Mouse (Mus musculus): ENCODE results near the gene Pde6d. TPM values are rescaled to one million over a fixed set of nuclear protein-coding genes. Genes with fewer than 3 reads are reported as not detected.

Pde6d gene
- total and polyA plus RNA-seq, 2 experiments from 2014 or later, result 19.8 to 50.5 TPM

GRCm38 (mm10) chr1:86503906-86504696 is 78.3 kb downstream of the Pde6d start:
- peak overlapping the region; percentile 61 for H3K4me2 ChIP-seq (ENCODE audit: low read depth, low read length)
- no peaks in the 10 kb centered on the region for H3K36me3 ChIP-seq (replicated peaks; ENCODE audit: control insufficient read depth, insufficient read depth, low read length)
- peaks cover 20% of the 10 kb centered on the region for H3K4me1 ChIP-seq (ENCODE audit: control insufficient read depth, insufficient read depth)
- peak overlapping the region; percentile 96 for H3K27ac ChIP-seq (ENCODE audit: low read depth)
- ATAC-seq (ENCODE audit: insufficient read depth, low read depth) (peak; percentile 88), DNase-seq (ENCODE audit: low spot score) (peak; percentile 97)
- peak; percentile 75 for TF ChIP-seq CTCF (IDR thresholded peaks at IDR 0.05; ENCODE audit: low read depth)
- peak; percentile 93 for TF ChIP-seq EP300 (IDR thresholded peaks at IDR 0.05; ENCODE audit: low read depth)
- no peaks in the 10 kb centered on the region for H3K9me3 ChIP-seq (replicated peaks; ENCODE audit: control insufficient read depth, low read length)
- H3K27me3 ChIP-seq (ENCODE audit: control insufficient read depth, insufficient read depth, low read length), result no peaks in the 10 kb centered on the region
- peak overlapping the region; percentile 71 for H3K9ac ChIP-seq (replicated peaks; ENCODE audit: low read depth, low read length)
- peak overlapping the region; percentile 50 for H3K4me3 ChIP-seq (ENCODE audit: low read depth, low read length)
- under 1% methylated on average over 63 of the region's 64 CpGs for WGBS

GRCm38 (mm10) chr1:86503165-86503747 is 79.2 kb downstream of the Pde6d start:
- Histone ChIP-seq H3K36me3 (replicated peaks; ENCODE audit: control insufficient read depth, insufficient read depth, low read length) (no peaks in the 10 kb centered on the region), H3K4me1 (ENCODE audit: control insufficient read depth, insufficient read depth) (peaks cover 28% of the 10 kb centered on the region), H3K9ac (replicated peaks; ENCODE audit: low read depth, low read length) (peak overlapping the region; percentile 71; the same call in 1 of the 2 replicates), H3K27ac (ENCODE audit: low read depth) (peak overlapping the region; percentile 96), H3K4me2 (ENCODE audit: low read depth, low read length) (peak overlapping the region; percentile 61), H3K27me3 (ENCODE audit: control insufficient read depth, insufficient read depth, low read length) (no peaks in the 10 kb centered on the region), H3K4me3 (ENCODE audit: low read depth, low read length) (peak overlapping the region; percentile 50), H3K9me3 (replicated peaks; ENCODE audit: control insufficient read depth, low read length) (no peaks in the 10 kb centered on the region)
- ATAC-seq (ENCODE audit: insufficient read depth, low read depth) (no peak), DNase-seq (ENCODE audit: low spot score) (no peak)
- 53% methylated on average over 16 of the region's 16 CpGs for WGBS
- TF ChIP-seq CTCF (IDR thresholded peaks at IDR 0.05; ENCODE audit: low read depth), result no peak
- TF ChIP-seq EP300 (IDR thresholded peaks at IDR 0.05; ENCODE audit: low read depth), result no peak

GRCm38 (mm10) chr1:86502221-86503048 is 80.0 kb downstream of the Pde6d start:
- no peak for TF ChIP-seq EP300 (IDR thresholded peaks at IDR 0.05; ENCODE audit: low read depth)
- no peak for TF ChIP-seq CTCF (IDR thresholded peaks at IDR 0.05; ENCODE audit: low read depth)
- Histone ChIP-seq H3K9me3 (replicated peaks; ENCODE audit: control insufficient read depth, low read length) (no peaks in the 10 kb centered on the region), H3K36me3 (replicated peaks; ENCODE audit: control insufficient read depth, insufficient read depth, low read length) (no peaks in the 10 kb centered on the region), H3K27me3 (ENCODE audit: control insufficient read depth, insufficient read depth, low read length) (no peaks in the 10 kb centered on the region), H3K4me2 (ENCODE audit: low read depth, low read length) (peak overlapping the region; percentile 61; the same call in 1 of the 2 replicates), H3K4me3 (ENCODE audit: low read depth, low read length) (no peak overlapping the region), H3K4me1 (ENCODE audit: control insufficient read depth, insufficient read depth) (peaks cover 36% of the 10 kb centered on the region), H3K9ac (replicated peaks; ENCODE audit: low read depth, low read length) (no peak overlapping the region), H3K27ac (ENCODE audit: low read depth) (peak overlapping the region; percentile 4; the same call in 1 of the 2 replicates)
- no peak for ATAC-seq (ENCODE audit: insufficient read depth, low read depth)
- no peak for DNase-seq (ENCODE audit: low spot score)
- 48% methylated on average over 14 of the region's 17 CpGs for WGBS

- Histone ChIP-seq H3K4me2 (ENCODE audit: low read depth, low read length) (no peak overlapping the region), H3K27me3 (ENCODE audit: control insufficient read depth, insufficient read depth, low read length) (no peaks in the 10 kb centered on the region), H3K36me3 (replicated peaks; ENCODE audit: control insufficient read depth, insufficient read depth, low read length) (no peaks in the 10 kb centered on the region), H3K4me3 (ENCODE audit: low read depth, low read length) (no peak overlapping the region), H3K9ac (replicated peaks; ENCODE audit: low read depth, low read length) (no peak overlapping the region), H3K4me1 (ENCODE audit: control insufficient read depth, insufficient read depth) (peaks cover 40% of the 10 kb centered on the region), H3K9me3 (replicated peaks; ENCODE audit: control insufficient read depth, low read length) (no peaks in the 10 kb centered on the region), H3K27ac (ENCODE audit: low read depth) (peak overlapping the region; percentile 49)
- peak; percentile 2 for ATAC-seq (ENCODE audit: insufficient read depth, low read depth)
- DNase-seq (ENCODE audit: low spot score), result peak; percentile 87
- 1% methylated on average over 4 of the region's 4 CpGs for WGBS
- TF ChIP-seq EP300 (IDR thresholded peaks at IDR 0.05; ENCODE audit: low read depth), result no peak
- peak; percentile 95 for TF ChIP-seq CTCF (IDR thresholded peaks at IDR 0.05; ENCODE audit: low read depth)
These were observed 80.9 kb downstream of the Pde6d start for GRCm38 (mm10) chr1:86501559-86501958.

- no peaks in the 10 kb centered on the region for H3K27me3 ChIP-seq (ENCODE audit: control insufficient read depth, insufficient read depth, low read length)
- peaks cover 37% of the 10 kb centered on the region for H3K4me1 ChIP-seq (ENCODE audit: control insufficient read depth, insufficient read depth)
- no peaks in the 10 kb centered on the region for H3K9me3 ChIP-seq (replicated peaks; ENCODE audit: control insufficient read depth, low read length)
- H3K27ac ChIP-seq (ENCODE audit: low read depth), result peak overlapping the region; percentile 49
- ATAC-seq (ENCODE audit: insufficient read depth, low read depth) (no peak), DNase-seq (ENCODE audit: low spot score) (no peak)
- H3K4me2 ChIP-seq (ENCODE audit: low read depth, low read length), result no peak overlapping the region
- TF ChIP-seq CTCF (IDR thresholded peaks at IDR 0.05; ENCODE audit: low read depth) (peak; percentile 67), EP300 (IDR thresholded peaks at IDR 0.05; ENCODE audit: low read depth) (no peak)
- H3K4me3 ChIP-seq (ENCODE audit: low read depth, low read length), result no peak overlapping the region
- no peak overlapping the region for H3K9ac ChIP-seq (replicated peaks; ENCODE audit: low read depth, low read length)
- no peaks in the 10 kb centered on the region for H3K36me3 ChIP-seq (replicated peaks; ENCODE audit: control insufficient read depth, insufficient read depth, low read length)
- 30% methylated on average over 6 of the region's 6 CpGs for WGBS
These were observed 81.3 kb downstream of the Pde6d start for GRCm38 (mm10) chr1:86501114-86501532.
